ENCODE assay signal across 14 mouse cellular contexts in the genomic region with DNA sequence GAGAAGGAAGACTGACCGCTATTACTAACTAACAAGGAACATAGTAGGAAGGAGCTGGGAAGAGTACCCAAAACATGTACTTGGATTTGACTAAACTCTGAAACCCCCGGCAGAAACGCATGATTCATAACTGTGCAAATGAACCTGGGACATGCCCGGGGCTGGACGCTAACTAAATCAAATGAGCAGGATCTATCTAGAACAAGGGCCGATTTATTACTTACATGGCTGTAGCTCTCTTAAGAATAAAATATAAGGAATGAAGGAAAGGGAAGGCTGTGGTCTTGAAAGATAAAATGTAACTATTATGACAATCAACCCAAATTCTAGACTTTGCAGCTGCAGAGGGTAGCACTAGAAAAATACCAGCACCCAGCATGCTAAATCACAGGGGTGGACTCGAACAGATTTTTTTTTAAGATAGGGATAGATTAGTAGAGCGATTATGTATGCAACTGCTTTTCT. TPM values are rescaled to one million over a fixed set of nuclear protein-coding genes. Genes with fewer than 3 reads are reported as not detected.
DNase-seq lines count a peak whose midpoint lies in the region; ATAC-seq and TF ChIP-seq lines count a peak whose summit lies in the region.
"Had no signal": no experiment of that assay in that cellular context is flagged by ENCODE, and none has a peak within 500 bp of the region (broad histone marks: within the 10 kb centered on the region; RNA-seq: fewer than 3 reads in every experiment).

No protein-coding gene starts in this region.

- H3K27me3 ChIP-seq in forebrain, postnatal 0 days (ENCODE audit: insufficient read depth, low read length) = peaks cover 84% of the 10 kb centered on the region
- H3K27me3 ChIP-seq in forebrain, embryonic 13.5 days = peaks cover 92% of the 10 kb centered on the region
- H3K27me3 ChIP-seq in intestine, embryonic 15.5 days (replicated peaks) = peaks cover 63% of the 10 kb centered on the region
- peaks cover 84% of the 10 kb centered on the region for H3K27me3 ChIP-seq in intestine, postnatal 0 days (replicated peaks; ENCODE audit: control insufficient read depth, insufficient read depth, low read length)
- H3K27me3 ChIP-seq in E14TG2a.4 (ENCODE audit: insufficient read depth, low read length) = peaks cover 75% of the 10 kb centered on the region
- peaks cover 100% of the 10 kb centered on the region for H3K27me3 ChIP-seq in limb, embryonic 10.5 days (ENCODE audit: low read depth, poor library complexity, severe bottlenecking)

- DNase-seq in forebrain, postnatal 0 days = peak; percentile 48
- DNase-seq in limb, embryonic 10.5 days (ENCODE audit: low spot score) = no peak
- DNase-seq in gastrocnemius, adult 18-20 months (ENCODE audit: low spot score) = no peak
- DNase-seq: B cell, adult 2 months; thymus, postnatal 14 days had no signal

- no peak overlapping the region for H3K4me2 ChIP-seq in forebrain, postnatal 0 days (ENCODE audit: low read depth)
- H3K4me2 ChIP-seq in forebrain, embryonic 13.5 days = no peak overlapping the region
- H3K4me2 ChIP-seq in intestine, embryonic 15.5 days (replicated peaks) = peak overlapping the region; percentile 53; the same call in 1 of the 2 replicates
- no peak overlapping the region for H3K4me2 ChIP-seq in intestine, postnatal 0 days (replicated peaks; ENCODE audit: low read depth)

- no peaks in the 10 kb centered on the region for H3K36me3 ChIP-seq in forebrain, postnatal 0 days (ENCODE audit: insufficient read depth)
- no peaks in the 10 kb centered on the region for H3K36me3 ChIP-seq in forebrain, embryonic 13.5 days (ENCODE audit: poor library complexity, severe bottlenecking)
- no peaks in the 10 kb centered on the region for H3K36me3 ChIP-seq in intestine, embryonic 15.5 days
- H3K36me3 ChIP-seq in intestine, postnatal 0 days (ENCODE audit: control insufficient read depth, insufficient read depth) = no peaks in the 10 kb centered on the region
- H3K36me3 ChIP-seq in E14TG2a.4 (ENCODE audit: insufficient read depth, low read length) = no peaks in the 10 kb centered on the region
- no peaks in the 10 kb centered on the region for H3K36me3 ChIP-seq in limb, embryonic 10.5 days
- H3K36me3 ChIP-seq: midbrain, embryonic 12.5 days had no signal

- WGBS in forebrain, postnatal 0 days = 6% methylated on average over 8 of the region's 8 CpGs
- 4% methylated on average over 8 of the region's 8 CpGs for WGBS in forebrain, embryonic 13.5 days
- WGBS in intestine, embryonic 15.5 days = 10% methylated on average over 8 of the region's 8 CpGs
- 10% methylated on average over 8 of the region's 8 CpGs for WGBS in intestine, postnatal 0 days
- WGBS in limb, embryonic 10.5 days = 3% methylated on average over 8 of the region's 8 CpGs

- H3K9ac ChIP-seq in forebrain, postnatal 0 days = no peak overlapping the region
- H3K9ac ChIP-seq in forebrain, embryonic 13.5 days = no peak overlapping the region
- no peak overlapping the region for H3K9ac ChIP-seq in intestine, embryonic 15.5 days
- no peak overlapping the region for H3K9ac ChIP-seq in intestine, postnatal 0 days (ENCODE audit: low read depth, low read length)
- H3K9ac ChIP-seq: midbrain, embryonic 12.5 days had no signal

- no peak for TF ChIP-seq CTCF in forebrain, postnatal 0 days (IDR thresholded peaks at IDR 0.05; ENCODE audit: low read depth)
- no peak for TF ChIP-seq CTCF in intestine, postnatal 0 days (IDR thresholded peaks at IDR 0.05; ENCODE audit: low read depth)
- TF ChIP-seq CTCF in E14TG2a.4 (conservative IDR thresholded peaks at IDR 0.05; ENCODE audit: low read length) = no peak

- no peaks in the 10 kb centered on the region for H3K9me3 ChIP-seq in forebrain, postnatal 0 days (ENCODE audit: low read length)
- H3K9me3 ChIP-seq in forebrain, embryonic 13.5 days (replicated peaks) = no peaks in the 10 kb centered on the region
- no peaks in the 10 kb centered on the region for H3K9me3 ChIP-seq in intestine, embryonic 15.5 days
- no peaks in the 10 kb centered on the region for H3K9me3 ChIP-seq in intestine, postnatal 0 days (ENCODE audit: control insufficient read depth)
- no peaks in the 10 kb centered on the region for H3K9me3 ChIP-seq in E14TG2a.4 (ENCODE audit: low read length)
- no peaks in the 10 kb centered on the region for H3K9me3 ChIP-seq in limb, embryonic 10.5 days (replicated peaks)
- H3K9me3 ChIP-seq: midbrain, embryonic 12.5 days had no signal

- H3K27ac ChIP-seq in forebrain, postnatal 0 days (ENCODE audit: low read depth, low read length) = no peak overlapping the region
- H3K27ac ChIP-seq in forebrain, embryonic 13.5 days = no peak overlapping the region
- no peak overlapping the region for H3K27ac ChIP-seq in intestine, embryonic 15.5 days
- H3K27ac ChIP-seq in intestine, postnatal 0 days (ENCODE audit: low read depth, low read length) = no peak overlapping the region
- H3K27ac ChIP-seq in limb, embryonic 10.5 days = no peak overlapping the region
- H3K27ac ChIP-seq: kidney, postnatal 0 days; midbrain, embryonic 12.5 days had no signal

- no peak overlapping the region for H3K4me3 ChIP-seq in forebrain, postnatal 0 days (ENCODE audit: low read depth, low read length)
- H3K4me3 ChIP-seq in forebrain, embryonic 13.5 days = no peak overlapping the region
- peak overlapping the region; percentile 26; the same call in 1 of the 2 replicates for H3K4me3 ChIP-seq in intestine, embryonic 15.5 days (replicated peaks)
- H3K4me3 ChIP-seq in intestine, postnatal 0 days (ENCODE audit: low read depth, low read length) = no peak overlapping the region
- H3K4me3 ChIP-seq in E14TG2a.4 (replicated peaks; ENCODE audit: low read length) = peak overlapping the region; percentile 65
- peak overlapping the region; percentile 36; the same call in 1 of the 2 replicates for H3K4me3 ChIP-seq in limb, embryonic 10.5 days

- ATAC-seq in forebrain, postnatal 0 days = no peak
- ATAC-seq in forebrain, embryonic 13.5 days = no peak
- no peak for ATAC-seq in intestine, embryonic 15.5 days
- ATAC-seq in intestine, postnatal 0 days = no peak
- no peak for ATAC-seq in cerebellum, adult (ENCODE audit: insufficient number of reproducible peaks, low FRiP score, low TSS enrichment)

- H3K4me1 ChIP-seq in forebrain, postnatal 0 days (ENCODE audit: insufficient read depth) = no peaks in the 10 kb centered on the region
- peaks cover 16% of the 10 kb centered on the region for H3K4me1 ChIP-seq in forebrain, embryonic 13.5 days
- H3K4me1 ChIP-seq in intestine, embryonic 15.5 days (replicated peaks) = peaks cover 19% of the 10 kb centered on the region
- H3K4me1 ChIP-seq in intestine, postnatal 0 days (replicated peaks; ENCODE audit: control insufficient read depth, insufficient read depth, low read length) = no peaks in the 10 kb centered on the region
- H3K4me1 ChIP-seq in E14TG2a.4 (replicated peaks; ENCODE audit: low read depth, low read length) = peaks cover 37% of the 10 kb centered on the region
- H3K4me1 ChIP-seq in limb, embryonic 10.5 days = peaks cover 22% of the 10 kb centered on the region

RNA-seq across cellular contexts. Expression of a gene that starts 3.1 kb away (rescaled TPM):
- 0.05 TPM in 1 of 2 replicates, not detected in the other for total RNA-seq in forebrain, postnatal 0 days (2014; rRNA removed)
- not detected in 2 replicates for polyA plus RNA-seq in forebrain, postnatal 0 days (2015; fragmentation: Nextera tagmentation; extraction: Ambion mirVana)
- 0.01 and 0.30 TPM in 2 replicates for polyA plus RNA-seq in forebrain, embryonic 13.5 days (2015; fragmentation: Nextera tagmentation; extraction: Ambion mirVana)
- polyA plus RNA-seq in intestine, embryonic 15.5 days (2015; fragmentation: Nextera tagmentation; extraction: Ambion mirVana) = 0.35 and 0.45 TPM in 2 replicates
- not detected in 2 replicates for polyA plus RNA-seq in intestine, postnatal 0 days (2015; fragmentation: Nextera tagmentation; extraction: Ambion mirVana)
- 0.24 and 0.39 TPM in 2 replicates for polyA plus RNA-seq in limb, embryonic 10.5 days (2016; fragmentation: Nextera tagmentation; extraction: Ambion mirVana)
- total RNA-seq in gastrocnemius, adult 18-20 months (2021) = not detected
- total RNA-seq: layer of hippocampus, postnatal 25 days had no signal
- polyA plus RNA-seq: frontal cortex, adult 2 months; kidney, postnatal 0 days had no signal

Comparison
In these comparisons a context has a peak if more than half of its experiments do, and no peak if none do; other contexts are left out.
1. H3K4me3 ChIP-seq: peak in intestine, embryonic 15.5 days (single experiment), E14TG2a.4 (single experiment) and limb, embryonic 10.5 days (single experiment); none in forebrain, postnatal 0 days (single experiment), forebrain, embryonic 13.5 days (single experiment) and intestine, postnatal 0 days (single experiment).